Mouse (Mus musculus) ES-Bruce4 (cell line): ENCODE results near the gene Ttll9.

Experiments
- CTCF ChIP-seq: IDR thresholded peaks from one replicate; pipeline ENCODE4 v1.8.1; 2011; ENCODE audit warnings: low read depth, low read length
- POLR2A ChIP-seq: IDR thresholded peaks from one replicate; pipeline ENCODE4 v1.8.1; 2011; ENCODE audit warnings: low read length; ENCODE audit not compliant: insufficient read depth

DNA sequence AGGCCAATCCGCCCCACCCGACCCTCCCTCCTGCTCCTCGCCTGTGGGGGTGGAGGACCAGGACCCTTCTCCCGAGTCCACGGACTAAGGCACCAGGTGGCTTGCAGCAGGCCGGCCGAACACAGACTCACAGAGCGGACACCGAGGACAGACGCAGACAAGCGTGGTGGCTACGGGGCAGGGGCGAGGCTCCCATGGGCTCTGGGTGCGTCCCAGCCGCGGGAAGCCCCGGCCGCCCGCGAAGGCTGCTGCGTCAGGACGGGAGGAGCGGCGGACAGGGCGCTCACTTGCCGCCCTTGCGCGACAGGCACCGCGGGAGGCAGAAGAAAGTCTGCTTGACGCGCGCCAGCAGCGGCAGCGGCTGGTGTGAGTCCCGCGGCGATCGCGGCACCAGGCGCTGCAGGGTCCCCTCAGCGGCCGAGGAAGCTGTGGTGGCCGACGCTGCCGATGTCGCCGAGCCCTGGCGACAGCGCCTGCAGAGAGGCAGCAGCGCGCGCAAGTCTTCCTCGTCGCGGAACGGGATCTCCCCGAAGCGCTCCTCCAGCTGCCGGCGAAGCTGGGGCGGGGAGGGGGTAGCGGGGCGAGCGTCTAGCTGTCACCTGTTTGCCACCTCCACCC, 19.3 kb upstream of the Ttll9 start:
- TF ChIP-seq CTCF (no peak), POLR2A (no peak)
